Mouse (Mus musculus): ENCODE results near the gene Eya2.

Gene Eya2

GRCm38 (mm10) chr2:165818985-165819948 is 224.4 kb downstream of the Eya2 start:
- DNase-seq (ENCODE audit: low spot score) = no peak

GRCm38 (mm10) chr2:165820073-165820472 is 225.2 kb downstream of the Eya2 start:
- DNase-seq (ENCODE audit: low spot score) = no peak

DNA sequence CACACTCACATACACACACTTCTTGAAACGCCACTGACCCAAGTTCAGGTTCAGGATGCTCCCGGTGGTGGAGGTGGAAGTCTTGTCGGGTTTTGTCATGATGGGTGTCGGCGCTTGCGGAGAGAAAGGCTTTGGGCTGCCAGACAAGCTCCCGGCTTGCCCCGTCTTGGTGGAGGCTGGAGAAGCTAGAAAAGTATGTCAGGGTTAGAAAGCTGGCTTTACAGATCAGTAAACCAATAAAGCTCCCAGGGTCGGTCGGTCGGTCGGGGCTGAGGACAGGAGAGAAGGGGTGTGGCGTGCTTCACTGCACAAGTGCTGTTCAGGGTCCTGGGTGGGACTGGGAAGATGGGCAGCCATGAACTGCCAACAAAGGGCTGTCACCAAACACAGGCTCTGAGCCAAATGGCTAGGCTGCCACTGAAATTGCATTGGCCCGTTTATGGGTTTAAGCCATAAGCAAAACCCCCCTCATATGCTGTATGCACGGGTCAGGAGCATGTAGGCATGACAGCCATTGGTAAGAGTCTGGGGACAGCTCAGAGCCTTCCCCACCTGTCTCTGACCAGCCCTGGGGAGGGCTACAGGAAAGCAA is 225.8 kb downstream of the Eya2 start:
- no peak for DNase-seq (ENCODE audit: low spot score)
